Mouse (Mus musculus): ENCODE measurements around the gene Ap5s1. TPM values are rescaled to one million over a fixed set of nuclear protein-coding genes. Genes with fewer than 3 reads are reported as not detected.
A peak's percentile ranks its signal among the peaks of the same experiment; 100 is the strongest.

Gene Ap5s1
- total RNA-seq (2021) (10 to 100 TPM; 33.1 to 41.7 TPM), polyA plus RNA-seq (2012; rRNA removed) (71.4 and 121 TPM in 2 replicates)
- long read RNA-seq, transcript Ap5s1-203 (3 exons, 1,521 nt): minor isoform, 8 of 33 reads
- long read RNA-seq, transcript Ap5s1-205 (2 exons, 868 nt): major isoform, 17 of 33 reads
- long read RNA-seq, partial matches to known transcripts: 2 of 33 reads
- long read RNA-seq, other reads (novel, unspliced or antisense): 6 of 33 reads

DNA sequence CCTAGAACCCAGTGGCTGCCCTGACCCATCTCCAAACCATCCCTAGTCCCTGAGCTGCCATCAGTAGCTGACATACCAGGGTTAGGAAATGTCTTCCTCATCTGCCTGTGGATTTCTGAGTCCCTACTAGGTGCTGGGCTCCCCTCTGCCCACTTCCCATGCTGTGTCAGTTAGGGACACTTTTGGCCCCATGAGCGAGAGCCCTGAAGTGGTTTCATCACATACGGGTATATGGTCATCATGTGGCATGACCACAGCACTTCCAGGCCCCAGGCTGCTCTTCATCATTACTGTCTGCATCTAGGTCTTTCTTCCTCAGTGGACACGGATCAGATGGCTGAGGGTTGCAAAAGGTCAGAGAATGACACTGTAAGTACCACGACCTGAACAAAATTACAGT, at the start of gene Ap5s1:
TSS of gene Ap5s1 (plus strand) at position 301 of the 400 bp plus-strand sequence.
- peak within 1 kb of the TSS; percentile 80; the same call in 1 of the 2 replicates for H3K27ac ChIP-seq
- peaks cover 20% of the 10 kb centered on the region for H3K4me1 ChIP-seq (ENCODE audit: control insufficient read depth, insufficient read depth, low read length)
- H3K36me3 ChIP-seq (ENCODE audit: control insufficient read depth, insufficient read depth, low read length): no peaks in the 10 kb centered on the region
- no peak for TF ChIP-seq CTCF (IDR thresholded peaks at IDR 0.05)
- TF ChIP-seq POLR2A (IDR thresholded peaks at IDR 0.05; ENCODE audit: insufficient read depth, low read depth, low read length): no peak
- TF ChIP-seq EP300 (IDR thresholded peaks at IDR 0.05; ENCODE audit: insufficient read depth, low read depth, low read length): no peak
- intact Hi-C loops (cut with DNase I): no loop called here
- H3K4me3 ChIP-seq: no peak within 1 kb of the TSS
- H3K79me2 ChIP-seq (replicated peaks; ENCODE audit: control insufficient read depth, insufficient read depth, low read length): no peaks in the 10 kb centered on the region
- no peak within 1 kb of the TSS for H3K9ac ChIP-seq (ENCODE audit: low read depth, low read length)
- H3K27me3 ChIP-seq (ENCODE audit: control insufficient read depth, insufficient read depth, low read length): no peaks in the 10 kb centered on the region
- DNase-seq: no peak
- WGBS: 90% methylated on average over 4 of the region's 4 CpGs

DNA sequence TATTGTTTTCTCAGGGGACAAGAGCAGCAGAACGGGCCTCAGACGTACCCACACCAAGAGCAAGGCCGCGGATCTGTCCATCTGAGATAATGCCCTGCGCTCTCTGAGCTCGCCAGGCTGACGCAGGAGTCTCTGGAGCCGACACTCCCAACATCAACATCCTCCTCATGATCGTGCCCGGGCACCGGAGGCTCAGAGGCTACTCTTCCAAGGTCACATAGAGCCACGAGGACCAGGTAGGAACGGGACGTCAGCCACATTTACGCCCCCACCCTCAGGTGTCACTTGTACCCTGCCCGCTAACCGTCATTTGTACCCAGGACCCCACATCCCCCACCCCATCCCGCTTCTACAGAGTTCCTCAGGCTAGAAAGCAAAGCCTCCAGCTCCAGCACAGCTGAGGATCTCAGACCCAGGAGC, 47.4 kb upstream of the Ap5s1 start:
- no peaks in the 10 kb centered on the region for H3K36me3 ChIP-seq (ENCODE audit: control insufficient read depth, insufficient read depth, low read length)
- peak overlapping the region; percentile 60 for H3K9ac ChIP-seq (ENCODE audit: low read depth, low read length)
- no peak for TF ChIP-seq CTCF (IDR thresholded peaks at IDR 0.05)
- TF ChIP-seq POLR2A (IDR thresholded peaks at IDR 0.05; ENCODE audit: insufficient read depth, low read depth, low read length): no peak
- no peak for TF ChIP-seq EP300 (IDR thresholded peaks at IDR 0.05; ENCODE audit: insufficient read depth, low read depth, low read length)
- H3K4me3 ChIP-seq: peak overlapping the region; percentile 81
- intact Hi-C loops (cut with DNase I): no loop called here
- no peaks in the 10 kb centered on the region for H3K79me2 ChIP-seq (replicated peaks; ENCODE audit: control insufficient read depth, insufficient read depth, low read length)
- no peak for DNase-seq
- H3K4me1 ChIP-seq (ENCODE audit: control insufficient read depth, insufficient read depth, low read length): no peaks in the 10 kb centered on the region; the same call in 1 of the 2 replicates
- H3K27me3 ChIP-seq (ENCODE audit: control insufficient read depth, insufficient read depth, low read length): no peaks in the 10 kb centered on the region
- H3K27ac ChIP-seq: peak overlapping the region; percentile 62
- under 1% methylated on average over 18 of the region's 18 CpGs for whole genome bisulfite sequencing

DNA sequence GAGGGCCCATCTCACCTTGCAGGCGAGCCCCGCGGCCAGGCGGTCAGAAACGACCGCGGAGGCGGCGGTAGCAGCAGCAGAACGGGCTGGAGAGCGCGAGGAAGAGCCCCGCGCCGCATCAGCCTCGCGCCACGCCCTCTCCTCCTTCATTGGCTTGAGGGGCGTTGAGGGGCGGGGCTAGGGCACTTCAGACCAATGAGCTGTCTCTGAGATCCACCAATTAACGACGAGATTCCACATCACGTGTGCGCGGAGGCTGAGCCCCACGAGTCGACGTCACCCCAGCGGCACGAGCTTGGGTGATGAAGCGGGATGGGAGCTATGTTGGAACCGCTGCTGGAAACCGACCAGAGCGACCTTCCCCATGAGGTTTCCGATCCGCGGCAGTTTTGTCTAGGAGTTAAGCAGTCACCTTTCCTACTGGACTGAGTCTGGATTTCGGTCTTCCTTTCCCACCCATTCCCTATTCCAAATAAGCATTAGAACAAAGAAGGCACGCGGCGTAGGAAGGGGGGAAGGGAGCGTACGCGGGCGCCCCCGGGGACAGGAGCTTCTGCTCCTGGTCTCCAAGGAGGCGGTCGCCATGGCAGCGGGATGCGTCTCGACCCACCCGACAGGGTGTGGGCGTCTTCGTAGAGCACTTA, 46.8 kb upstream of the Ap5s1 start, which contains the start of gene 1700037H04Rik:
TSS of gene 1700037H04Rik (minus strand) at position 144 of the 644 bp plus-strand sequence.
- Histone ChIP-seq H3K27me3 (ENCODE audit: control insufficient read depth, insufficient read depth, low read length) (no peaks in the 10 kb centered on the region), H3K4me3 (peak within 1 kb of the TSS; percentile 81), H3K79me2 (replicated peaks; ENCODE audit: control insufficient read depth, insufficient read depth, low read length) (no peaks in the 10 kb centered on the region), H3K9ac (ENCODE audit: low read depth, low read length) (peak within 1 kb of the TSS; percentile 61), H3K4me1 (ENCODE audit: control insufficient read depth, insufficient read depth, low read length) (no peaks in the 10 kb centered on the region; the same call in 1 of the 2 replicates), H3K36me3 (ENCODE audit: control insufficient read depth, insufficient read depth, low read length) (no peaks in the 10 kb centered on the region), H3K27ac (peak within 1 kb of the TSS; percentile 88)
- TF ChIP-seq POLR2A (IDR thresholded peaks at IDR 0.05; ENCODE audit: insufficient read depth, low read depth, low read length) (peak; percentile 98), CTCF (IDR thresholded peaks at IDR 0.05) (no peak), EP300 (IDR thresholded peaks at IDR 0.05; ENCODE audit: insufficient read depth, low read depth, low read length) (peak; percentile 77; the same call in 1 of the 2 replicates)
- DNase-seq: peak; percentile 94 to 97
- intact Hi-C loops (cut with DNase I): loop anchor here (1.0 to 5.0 kb wide), 4 partner anchors 11 to 198 kb away; no protein-coding TSS in a partner anchor
- WGBS: under 1% methylated on average over 54 of the region's 54 CpGs

DNA sequence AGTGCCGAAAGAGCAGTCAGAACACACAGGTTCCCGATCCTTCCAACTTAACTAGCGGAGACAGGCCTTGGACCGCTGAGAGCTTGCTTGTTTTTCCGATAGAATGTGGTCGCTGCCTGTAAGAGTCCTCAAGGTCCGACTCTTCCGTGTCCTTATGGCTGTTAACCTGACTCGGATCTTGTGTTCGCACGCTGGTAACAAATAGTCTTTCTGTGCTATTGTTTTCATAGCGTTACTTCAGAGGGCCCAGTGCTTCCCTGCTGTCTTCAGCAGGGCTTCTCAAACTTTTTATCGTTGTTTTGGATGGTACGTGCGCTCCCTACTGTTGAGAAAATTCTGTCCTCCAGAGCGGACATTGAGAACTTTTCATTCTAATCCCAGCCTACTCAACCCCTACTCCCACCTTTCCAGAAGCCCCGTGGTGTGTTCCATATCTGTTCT, 46.2 kb upstream of the Ap5s1 start:
- WGBS: under 1% methylated on average over 17 of the region's 17 CpGs
- peak overlapping the region; percentile 81 for H3K4me3 ChIP-seq
- peak in 1 of 2 experiments; percentile 54 for DNase-seq
- no peak for TF ChIP-seq POLR2A (IDR thresholded peaks at IDR 0.05; ENCODE audit: insufficient read depth, low read depth, low read length)
- peak; percentile 68 for TF ChIP-seq CTCF (IDR thresholded peaks at IDR 0.05)
- peak overlapping the region; percentile 61 for H3K9ac ChIP-seq (ENCODE audit: low read depth, low read length)
- no peaks in the 10 kb centered on the region for H3K36me3 ChIP-seq (ENCODE audit: control insufficient read depth, insufficient read depth, low read length)
- H3K79me2 ChIP-seq (replicated peaks; ENCODE audit: control insufficient read depth, insufficient read depth, low read length): no peaks in the 10 kb centered on the region
- intact Hi-C loops (cut with DNase I): loop anchor here (1.0 to 5.0 kb wide), 4 partner anchors 11 to 198 kb away; no protein-coding TSS in a partner anchor
- peak overlapping the region; percentile 88 for H3K27ac ChIP-seq
- no peaks in the 10 kb centered on the region for H3K27me3 ChIP-seq (ENCODE audit: control insufficient read depth, insufficient read depth, low read length)
- H3K4me1 ChIP-seq (ENCODE audit: control insufficient read depth, insufficient read depth, low read length): no peaks in the 10 kb centered on the region; the same call in 1 of the 2 replicates

DNA sequence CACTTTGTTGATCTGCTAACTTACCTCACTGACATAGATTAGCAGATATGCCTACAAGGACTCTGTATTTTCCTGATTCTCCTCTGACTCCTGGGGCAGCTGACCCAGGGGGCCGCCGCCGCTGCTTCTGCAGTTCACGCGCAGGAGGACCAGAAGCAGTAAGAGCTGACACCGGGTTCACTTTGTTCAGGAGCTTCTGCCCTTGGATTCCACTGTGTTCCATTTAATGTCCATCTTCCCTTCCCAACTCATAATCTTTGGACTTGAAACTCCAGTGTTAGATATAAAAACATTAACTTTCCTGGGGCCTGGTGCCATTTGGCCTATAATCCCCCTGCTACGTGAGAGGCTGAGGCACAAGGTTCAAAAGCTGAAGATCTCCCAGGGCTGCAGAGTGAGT, 43.0 kb upstream of the Ap5s1 start:
- DNase-seq: no peak
- Histone ChIP-seq H3K27ac (no peak overlapping the region), H3K9ac (ENCODE audit: low read depth, low read length) (no peak overlapping the region), H3K36me3 (ENCODE audit: control insufficient read depth, insufficient read depth, low read length) (no peaks in the 10 kb centered on the region), H3K79me2 (replicated peaks; ENCODE audit: control insufficient read depth, insufficient read depth, low read length) (no peaks in the 10 kb centered on the region), H3K4me1 (ENCODE audit: control insufficient read depth, insufficient read depth, low read length) (no peaks in the 10 kb centered on the region; the same call in 1 of the 2 replicates), H3K4me3 (no peak overlapping the region), H3K27me3 (ENCODE audit: control insufficient read depth, insufficient read depth, low read length) (no peaks in the 10 kb centered on the region)
- WGBS: 76% methylated on average over 7 of the region's 7 CpGs
- no peak for TF ChIP-seq CTCF (IDR thresholded peaks at IDR 0.05)
- intact Hi-C loops (cut with DNase I): loop anchor here (5.0 kb wide), 2 partner anchors 88 to 202 kb away; no protein-coding TSS in a partner anchor

DNA sequence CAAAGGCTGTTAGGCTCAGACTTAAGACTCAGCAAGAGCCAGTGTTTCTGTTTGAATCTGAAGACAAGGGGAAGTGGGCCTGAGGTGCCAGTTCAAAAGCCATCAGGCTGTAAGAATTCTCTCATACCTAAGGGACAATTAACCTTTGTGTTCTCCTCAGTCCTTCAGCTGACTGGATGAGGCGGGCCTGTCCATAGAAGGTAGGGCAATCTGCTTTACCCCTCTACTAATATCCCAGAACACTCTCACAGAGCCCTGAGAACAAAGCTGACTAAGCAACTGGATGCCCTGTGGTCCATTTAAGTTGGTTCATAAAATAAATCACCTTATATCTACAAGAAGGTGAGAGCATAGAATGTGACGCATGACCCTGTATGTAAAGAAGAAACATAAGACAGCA, 40.7 kb upstream of the Ap5s1 start:
- DNase-seq: no peak
- no peaks in the 10 kb centered on the region for H3K36me3 ChIP-seq (ENCODE audit: control insufficient read depth, insufficient read depth, low read length)
- H3K79me2 ChIP-seq (replicated peaks; ENCODE audit: control insufficient read depth, insufficient read depth, low read length): no peaks in the 10 kb centered on the region
- no peak overlapping the region for H3K27ac ChIP-seq
- intact Hi-C loops (cut with DNase I): no loop called here
- no peak overlapping the region for H3K4me3 ChIP-seq
- no peaks in the 10 kb centered on the region for H3K27me3 ChIP-seq (ENCODE audit: control insufficient read depth, insufficient read depth, low read length)
- H3K9ac ChIP-seq (ENCODE audit: low read depth, low read length): no peak overlapping the region
- no peaks in the 10 kb centered on the region for H3K4me1 ChIP-seq (ENCODE audit: control insufficient read depth, insufficient read depth, low read length)
- TF ChIP-seq EP300 (IDR thresholded peaks at IDR 0.05; ENCODE audit: insufficient read depth, low read depth, low read length) (no peak), CTCF (IDR thresholded peaks at IDR 0.05) (no peak), POLR2A (IDR thresholded peaks at IDR 0.05; ENCODE audit: insufficient read depth, low read depth, low read length) (no peak)
- 90% methylated on average over 2 of the region's 2 CpGs for WGBS

All from heart, adult 2 months (tissue).